Mouse (Mus musculus) stomach, postnatal 0 days (tissue): Measurements from ENCODE around the gene Srpx.
A peak's percentile ranks its signal among the peaks of the same experiment; 100 is the strongest.

ENCODE experiments used
- CTCF ChIP-seq: IDR thresholded peaks from 2 replicates; pipeline ENCODE4 v1.5.1; 2016; ENCODE audit warnings: antibody characterized with exemption, low read depth, mild to moderate bottlenecking, moderate library complexity
- EP300 ChIP-seq: optimal IDR thresholded peaks from 2 replicates; pipeline ENCODE3; 2016; ENCODE audit warnings: antibody characterized with exemption

- TF ChIP-seq CTCF (peak; percentile 70), EP300 (no peak)
These were observed 46.8 kb downstream of the Srpx start for GRCm38 (mm10) chrX:10070689-10071088.
